Mouse (Mus musculus): ENCODE results near the gene Nhsl2. TPM values are rescaled to one million over a fixed set of nuclear protein-coding genes. Genes with fewer than 3 reads are reported as not detected.

Nhsl2 gene
- polyA plus RNA-seq, 1 experiment = 10.9 TPM

DNA sequence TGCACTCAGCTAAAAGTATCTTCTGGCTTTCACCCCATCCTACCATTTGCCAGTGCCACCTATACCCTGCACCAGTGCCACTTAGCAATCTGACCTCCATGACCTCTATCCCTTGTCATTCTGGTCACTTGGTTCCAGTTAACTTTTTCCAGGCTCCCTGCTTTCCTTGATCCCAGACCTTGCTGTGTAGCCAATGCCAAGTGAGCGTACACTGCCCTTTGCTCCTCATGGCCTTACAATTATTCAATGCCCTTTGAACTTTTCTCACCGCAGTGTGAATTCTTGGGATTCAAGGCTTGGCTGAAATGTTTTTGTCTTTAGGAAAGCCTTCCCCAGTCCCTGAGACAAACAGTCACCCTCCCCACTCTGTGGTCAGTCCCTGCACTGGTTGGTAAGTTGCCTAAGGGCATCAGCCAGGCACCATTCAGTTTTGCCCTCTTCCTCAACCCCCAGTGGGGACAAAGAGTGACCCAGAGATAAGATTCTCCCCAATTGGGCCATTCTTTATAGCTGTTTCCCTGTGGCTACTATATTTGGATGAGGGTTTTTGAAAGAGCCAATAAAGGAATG is 95.7 kb downstream of the Nhsl2 start:
- WGBS = 79% methylated on average over 2 of the region's 2 CpGs
- Histone ChIP-seq H3K4me3 (replicated peaks; ENCODE audit: control insufficient read depth, low read depth, low read length) (no peak overlapping the region), H3K27ac (ENCODE audit: control insufficient read depth, insufficient read depth, low read depth, low read length, poor library complexity) (no peak overlapping the region), H3K4me1 (ENCODE audit: control insufficient read depth, insufficient read depth, low read length) (no peaks in the 10 kb centered on the region)
- TF ChIP-seq CTCF (IDR thresholded peaks at IDR 0.05; ENCODE audit: control insufficient read depth, insufficient read depth, low read length) = no peak
- TF ChIP-seq POLR2A (IDR thresholded peaks at IDR 0.05; ENCODE audit: borderline replicate concordance, control insufficient read depth, low read depth, low read length) = no peak

DNA sequence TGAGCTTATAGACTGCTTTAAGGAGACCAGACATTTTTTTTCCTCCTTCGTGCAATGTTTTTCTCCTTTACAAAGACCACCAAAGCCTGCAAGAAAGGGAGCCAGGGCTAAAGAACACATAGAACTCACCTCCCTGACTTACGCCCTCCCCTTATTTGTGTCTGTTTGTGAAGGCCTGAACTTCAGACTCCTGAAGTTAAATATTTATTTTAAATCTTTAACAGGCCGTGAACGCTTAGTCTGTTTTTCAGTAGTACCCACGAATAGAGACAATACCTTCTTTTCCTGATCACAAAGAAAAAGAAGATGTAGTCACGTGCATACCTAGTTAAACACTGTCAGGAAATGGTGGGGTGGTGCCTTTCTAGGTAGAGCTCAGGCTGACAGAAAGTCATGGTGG is 103.3 kb downstream of the Nhsl2 start:
- no peaks in the 10 kb centered on the region; the same call in 1 of the 2 replicates for H3K4me1 ChIP-seq (ENCODE audit: control insufficient read depth, insufficient read depth, low read length)
- H3K4me3 ChIP-seq (replicated peaks; ENCODE audit: control insufficient read depth, low read depth, low read length) = no peak overlapping the region
- H3K27ac ChIP-seq (ENCODE audit: control insufficient read depth, insufficient read depth, low read depth, low read length, poor library complexity) = no peak overlapping the region
- 79% methylated on average over 6 of the region's 6 CpGs for whole genome bisulfite sequencing
- no peak for TF ChIP-seq CTCF (IDR thresholded peaks at IDR 0.05; ENCODE audit: control insufficient read depth, insufficient read depth, low read length)
- TF ChIP-seq POLR2A (IDR thresholded peaks at IDR 0.05; ENCODE audit: borderline replicate concordance, control insufficient read depth, low read depth, low read length) = no peak

DNA sequence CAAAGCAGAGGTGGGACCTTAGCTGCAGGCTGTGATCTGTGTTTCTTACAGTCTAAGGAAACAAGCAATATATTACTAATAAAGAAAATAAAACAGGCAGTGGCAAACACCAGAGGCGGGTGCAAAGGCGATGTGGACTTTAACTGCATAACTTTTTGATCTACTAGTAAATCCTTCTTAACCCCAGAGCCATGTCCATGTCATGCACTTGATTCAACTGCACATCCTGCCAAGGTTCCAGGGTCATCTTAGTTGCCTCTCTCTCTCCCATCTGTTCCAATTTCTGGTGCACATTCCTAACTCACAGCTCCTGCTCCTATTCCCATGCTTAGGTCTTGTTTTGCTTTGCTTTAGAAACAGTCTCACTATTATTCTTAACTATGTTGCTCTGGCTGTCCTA is 104.1 kb downstream of the Nhsl2 start:
- WGBS = 74% methylated on average over 2 of the region's 2 CpGs
- Histone ChIP-seq H3K4me1 (ENCODE audit: control insufficient read depth, insufficient read depth, low read length) (no peaks in the 10 kb centered on the region; the same call in 1 of the 2 replicates), H3K4me3 (replicated peaks; ENCODE audit: control insufficient read depth, low read depth, low read length) (no peak overlapping the region), H3K27ac (ENCODE audit: control insufficient read depth, insufficient read depth, low read depth, low read length, poor library complexity) (no peak overlapping the region)
- no peak for TF ChIP-seq CTCF (IDR thresholded peaks at IDR 0.05; ENCODE audit: control insufficient read depth, insufficient read depth, low read length)
- no peak for TF ChIP-seq POLR2A (IDR thresholded peaks at IDR 0.05; ENCODE audit: borderline replicate concordance, control insufficient read depth, low read depth, low read length)

DNA sequence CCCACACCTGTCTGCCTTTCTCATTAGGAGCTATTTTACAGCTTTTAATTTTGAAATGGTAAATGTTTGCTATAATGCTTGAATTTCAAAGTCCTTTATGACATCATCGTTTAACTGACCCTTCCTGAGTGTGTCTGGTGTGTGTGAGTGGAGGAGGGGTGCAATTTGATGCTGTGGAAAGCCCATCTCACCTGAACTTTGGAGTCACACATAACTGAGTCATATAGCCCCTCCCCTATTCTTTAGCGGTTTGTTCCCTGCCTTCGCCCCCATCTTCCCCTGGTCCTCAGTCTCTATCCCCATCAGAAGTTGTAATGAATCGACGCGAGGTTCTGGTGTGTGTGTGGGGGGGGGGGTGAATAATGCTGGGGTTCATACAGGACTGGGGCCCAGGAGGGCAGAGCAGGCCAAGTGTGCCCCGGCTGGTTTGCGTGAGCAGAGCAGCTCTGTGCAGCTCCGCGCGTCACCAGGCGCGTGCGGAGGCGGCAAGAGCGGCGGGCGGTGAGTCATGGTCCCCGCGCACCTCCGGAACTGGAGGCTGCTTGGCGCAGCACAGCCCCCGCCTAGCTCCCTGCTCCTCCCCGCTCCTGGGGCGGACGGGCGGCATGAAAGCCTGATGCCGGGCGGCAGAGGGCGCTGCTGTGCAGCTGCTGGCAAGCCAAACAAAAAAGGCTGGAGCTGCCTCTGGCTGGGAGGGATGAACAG is 104.8 kb downstream of the Nhsl2 start:
- Histone ChIP-seq H3K4me1 (ENCODE audit: control insufficient read depth, insufficient read depth, low read length) (no peaks in the 10 kb centered on the region; the same call in 1 of the 2 replicates), H3K4me3 (replicated peaks; ENCODE audit: control insufficient read depth, low read depth, low read length) (no peak overlapping the region), H3K27ac (ENCODE audit: control insufficient read depth, insufficient read depth, low read depth, low read length, poor library complexity) (no peak overlapping the region; the same call in 1 of the 2 replicates)
- no peak; the same call in 1 of the 2 replicates for TF ChIP-seq POLR2A (IDR thresholded peaks at IDR 0.05; ENCODE audit: borderline replicate concordance, control insufficient read depth, low read depth, low read length)
- peak; percentile 69 for TF ChIP-seq CTCF (IDR thresholded peaks at IDR 0.05; ENCODE audit: control insufficient read depth, insufficient read depth, low read length)
- WGBS = 18% methylated on average over 21 of the region's 30 CpGs

DNA sequence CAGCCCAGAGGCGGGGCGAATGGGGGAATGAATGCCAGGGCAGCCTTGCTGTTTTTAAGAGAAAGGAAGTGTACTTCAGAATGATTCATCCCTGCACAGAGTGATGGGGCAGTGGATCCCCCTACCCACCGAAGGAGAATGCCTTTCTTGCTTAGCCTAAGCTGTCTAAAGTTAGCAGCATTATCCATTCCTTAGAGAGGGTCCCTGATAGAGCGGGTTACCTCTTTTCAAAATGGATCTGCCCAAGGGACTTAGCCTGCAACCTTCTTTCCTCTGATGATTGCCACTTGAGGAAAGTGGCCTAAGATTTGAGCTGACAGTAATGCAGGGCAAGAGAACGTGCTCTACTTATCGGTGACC is 105.3 kb downstream of the Nhsl2 start:
- Histone ChIP-seq H3K4me1 (ENCODE audit: control insufficient read depth, insufficient read depth, low read length) (no peaks in the 10 kb centered on the region; the same call in 1 of the 2 replicates), H3K27ac (ENCODE audit: control insufficient read depth, insufficient read depth, low read depth, low read length, poor library complexity) (no peak overlapping the region; the same call in 1 of the 2 replicates), H3K4me3 (replicated peaks; ENCODE audit: control insufficient read depth, low read depth, low read length) (no peak overlapping the region)
- WGBS = 47% methylated on average over 6 of the region's 6 CpGs
- TF ChIP-seq POLR2A (IDR thresholded peaks at IDR 0.05; ENCODE audit: borderline replicate concordance, control insufficient read depth, low read depth, low read length) = no peak
- TF ChIP-seq CTCF (IDR thresholded peaks at IDR 0.05; ENCODE audit: control insufficient read depth, insufficient read depth, low read length) = no peak

DNA sequence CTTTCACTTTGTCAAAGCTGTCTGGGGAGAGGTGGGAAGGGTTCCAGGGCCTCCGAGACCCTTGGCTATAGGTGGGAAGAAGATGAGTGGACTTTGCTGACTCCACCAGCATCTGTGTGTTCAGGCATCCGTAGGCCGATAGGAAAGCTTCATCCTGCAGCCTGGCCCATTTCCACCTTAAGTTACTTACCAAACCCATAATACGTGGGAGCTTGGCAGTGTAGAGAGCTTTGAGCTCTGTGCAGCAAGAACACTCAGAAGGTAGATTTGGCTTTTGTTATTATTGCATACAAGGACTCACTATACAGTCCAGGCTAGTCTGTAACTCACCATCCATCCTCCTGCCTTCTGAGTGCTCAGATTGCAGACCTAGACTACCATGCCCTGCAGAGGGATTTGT is 112.7 kb downstream of the Nhsl2 start:
- 80% methylated on average over 4 of the region's 4 CpGs for WGBS
- H3K27ac ChIP-seq (ENCODE audit: control insufficient read depth, insufficient read depth, low read depth, low read length, poor library complexity) = no peak overlapping the region
- TF ChIP-seq POLR2A (IDR thresholded peaks at IDR 0.05; ENCODE audit: borderline replicate concordance, control insufficient read depth, low read depth, low read length) (no peak), CTCF (IDR thresholded peaks at IDR 0.05; ENCODE audit: control insufficient read depth, insufficient read depth, low read length) (no peak)
- H3K4me3 ChIP-seq (replicated peaks; ENCODE audit: control insufficient read depth, low read depth, low read length) = no peak overlapping the region
- no peaks in the 10 kb centered on the region for H3K4me1 ChIP-seq (ENCODE audit: control insufficient read depth, insufficient read depth, low read length)

DNA sequence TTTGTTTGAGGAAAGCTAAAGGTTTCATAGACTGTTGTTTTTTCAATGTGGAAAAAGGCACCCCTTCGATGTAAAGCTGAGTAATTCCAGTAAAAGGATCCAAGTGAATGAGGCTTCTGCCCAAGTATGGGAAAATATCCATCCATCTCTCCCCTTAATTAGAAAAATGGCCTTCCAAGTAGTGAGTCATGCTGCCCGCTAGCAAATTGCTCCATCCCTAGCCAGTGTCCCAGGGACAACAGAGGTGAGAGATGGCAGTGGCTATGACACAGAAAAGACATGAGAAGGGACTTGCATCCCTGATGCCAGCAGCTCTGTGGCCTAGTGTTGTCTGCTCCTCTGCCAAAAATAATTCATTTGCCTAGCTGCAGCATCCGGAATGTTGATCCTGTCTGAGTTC is 114.5 kb downstream of the Nhsl2 start:
- Histone ChIP-seq H3K4me1 (ENCODE audit: control insufficient read depth, insufficient read depth, low read length) (no peaks in the 10 kb centered on the region), H3K4me3 (replicated peaks; ENCODE audit: control insufficient read depth, low read depth, low read length) (no peak overlapping the region), H3K27ac (ENCODE audit: control insufficient read depth, insufficient read depth, low read depth, low read length, poor library complexity) (no peak overlapping the region)
- TF ChIP-seq CTCF (IDR thresholded peaks at IDR 0.05; ENCODE audit: control insufficient read depth, insufficient read depth, low read length) (no peak), POLR2A (IDR thresholded peaks at IDR 0.05; ENCODE audit: borderline replicate concordance, control insufficient read depth, low read depth, low read length) (no peak)
- WGBS = 74% methylated on average over 3 of the region's 3 CpGs

DNA sequence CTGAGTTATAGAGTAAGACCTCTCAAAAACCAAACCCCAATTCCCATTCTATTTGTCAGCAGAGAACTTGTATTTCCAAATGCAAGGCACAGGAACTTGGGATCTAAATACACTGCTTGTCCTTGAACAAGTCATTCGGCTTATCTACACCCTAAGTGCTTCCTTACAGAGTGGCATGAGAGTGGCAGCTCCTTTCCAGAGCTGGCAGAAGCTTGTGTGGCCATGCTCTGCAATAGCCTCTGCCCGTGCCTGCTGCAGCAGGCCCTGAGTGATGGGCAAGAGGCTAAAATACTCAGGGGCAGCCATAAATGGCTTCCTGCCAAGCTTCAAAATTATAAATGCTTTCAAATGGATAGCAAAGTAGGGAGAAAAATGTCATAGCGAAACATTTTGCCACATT is 123.8 kb downstream of the Nhsl2 start:
- 80% methylated on average over 3 of the region's 3 CpGs for WGBS
- H3K27ac ChIP-seq (ENCODE audit: control insufficient read depth, insufficient read depth, low read depth, low read length, poor library complexity) = no peak overlapping the region
- TF ChIP-seq POLR2A (IDR thresholded peaks at IDR 0.05; ENCODE audit: borderline replicate concordance, control insufficient read depth, low read depth, low read length) = no peak
- no peak for TF ChIP-seq CTCF (IDR thresholded peaks at IDR 0.05; ENCODE audit: control insufficient read depth, insufficient read depth, low read length)

More for the DNA sequence above, 123.8 kb downstream of the Nhsl2 start:
- Histone ChIP-seq H3K4me1 (ENCODE audit: control insufficient read depth, insufficient read depth, low read length) (no peaks in the 10 kb centered on the region), H3K4me3 (replicated peaks; ENCODE audit: control insufficient read depth, low read depth, low read length) (no peak overlapping the region)

Measured in bone marrow, adult 2 months (tissue).